In genomic region chr2:115119429-115120205, GRCm38 (mm10) we compare ENCODE assay signal across 12 mouse cellular contexts.
A peak's percentile ranks its signal among the peaks of the same experiment; 100 is the strongest.
DNase-seq lines count a peak whose midpoint lies in the region; ATAC-seq lines count a peak whose summit lies in the region.
"Had no signal": no experiment of that assay in that cellular context is flagged by ENCODE, and none has a peak within 500 bp of the region (broad histone marks: within the 10 kb centered on the region; RNA-seq: fewer than 3 reads in every experiment).

No protein-coding gene starts in this region.

- H3K9me3 ChIP-seq in hindbrain, embryonic 14.5 days (ENCODE audit: control insufficient read depth, low read length), result no peaks in the 10 kb centered on the region
- H3K9me3 ChIP-seq: G1E had no signal

- 68% methylated on average over 9 of the region's 9 CpGs for WGBS in hindbrain, embryonic 14.5 days

- peak; percentile 1 for DNase-seq in adrenal gland, postnatal 25 days
- DNase-seq in adrenal gland, postnatal 4 days (ENCODE audit: low spot score in 2 of 2), result no peak
- DNase-seq in R1 (ENCODE audit: low read depth, low spot score), result peak; percentile 2
- no peak for DNase-seq in hindbrain, embryonic 14.5 days (ENCODE audit: low spot score)
- DNase-seq in lung, postnatal 36 days, result peak; percentile 32
- DNase-seq in spleen, postnatal 4 days (ENCODE audit: low spot score in 2 of 2), result no peak
- no peak for DNase-seq in heart, adult 11 months
- no peak for DNase-seq in left cerebral cortex, adult 9 months (ENCODE audit: low spot score in 2 of 2)
- DNase-seq: heart, postnatal 4 days; right cerebral cortex, postnatal 25 days had no signal

- no peak overlapping the region for H3K4me2 ChIP-seq in hindbrain, embryonic 14.5 days (replicated peaks)

- no peak overlapping the region for H3K9ac ChIP-seq in hindbrain, embryonic 14.5 days

- H3K27me3 ChIP-seq in hindbrain, embryonic 14.5 days (ENCODE audit: control insufficient read depth, insufficient read depth, low read length), result no peaks in the 10 kb centered on the region

- no peak overlapping the region for H3K4me3 ChIP-seq in hindbrain, embryonic 14.5 days (replicated peaks; ENCODE audit: low read length)
- H3K4me3 ChIP-seq: erythroblast, embryonic 14.5 days had no signal

- H3K36me3 ChIP-seq in hindbrain, embryonic 14.5 days (replicated peaks; ENCODE audit: control insufficient read depth, insufficient read depth), result no peaks in the 10 kb centered on the region
- H3K36me3 ChIP-seq: G1E had no signal

- no peaks in the 10 kb centered on the region for H3K4me1 ChIP-seq in hindbrain, embryonic 14.5 days (replicated peaks; ENCODE audit: control insufficient read depth, insufficient read depth, low read length)

- ATAC-seq in hindbrain, embryonic 14.5 days (ENCODE audit: low FRiP score), result peak; percentile 40; the same call in 1 of the 2 replicates

- H3K27ac ChIP-seq in hindbrain, embryonic 14.5 days, result no peak overlapping the region

Comparison
In these comparisons a context has a peak if more than half of its experiments do, and no peak if none do; other contexts are left out.
1. DNase-seq: peak in adrenal gland, postnatal 25 days (single experiment), R1 (single experiment) and lung, postnatal 36 days (single experiment); none in adrenal gland, postnatal 4 days (0 of 2), hindbrain, embryonic 14.5 days (single experiment), spleen, postnatal 4 days (0 of 2), heart, adult 11 months (single experiment) and left cerebral cortex, adult 9 months (0 of 2).